In genomic region chr6:70957341-70957940, GRCm38 (mm10) we compare ENCODE assay signal across 13 mouse cellular contexts. TPM values are rescaled to one million over a fixed set of nuclear protein-coding genes. Genes with fewer than 3 reads are reported as not detected.
DNase-seq lines count a peak whose midpoint lies in the region; ATAC-seq and TF ChIP-seq lines count a peak whose summit lies in the region.
"Had no signal": no experiment of that assay in that cellular context is flagged by ENCODE, and none has a peak within 500 bp of the region (broad histone marks: within the 10 kb centered on the region; RNA-seq: fewer than 3 reads in every experiment).

No protein-coding gene starts in this region.

- no peak for TF ChIP-seq EP300 in heart, postnatal 0 days (IDR thresholded peaks at IDR 0.05; ENCODE audit: low read depth)

- H3K36me3 ChIP-seq in heart, postnatal 0 days (replicated peaks; ENCODE audit: control insufficient read depth, insufficient read depth, low read length): no peaks in the 10 kb centered on the region
- no peaks in the 10 kb centered on the region for H3K36me3 ChIP-seq in embryonic facial prominence, embryonic 12.5 days
- no peaks in the 10 kb centered on the region for H3K36me3 ChIP-seq in hindbrain, embryonic 15.5 days
- H3K36me3 ChIP-seq in midbrain, embryonic 16.5 days (ENCODE audit: control insufficient read depth, insufficient read depth, low read length): no peaks in the 10 kb centered on the region

- H3K9ac ChIP-seq in heart, postnatal 0 days (replicated peaks; ENCODE audit: low read depth, low read length): no peak overlapping the region
- H3K9ac ChIP-seq in embryonic facial prominence, embryonic 12.5 days: no peak overlapping the region
- no peak overlapping the region for H3K9ac ChIP-seq in hindbrain, embryonic 15.5 days
- no peak overlapping the region for H3K9ac ChIP-seq in midbrain, embryonic 16.5 days (ENCODE audit: low read depth, low read length)

- no peak overlapping the region for H3K4me2 ChIP-seq in heart, postnatal 0 days (ENCODE audit: low read depth, low read length)
- peak overlapping the region; percentile 89; the same call in 1 of the 2 replicates for H3K4me2 ChIP-seq in embryonic facial prominence, embryonic 12.5 days (replicated peaks)
- H3K4me2 ChIP-seq in hindbrain, embryonic 15.5 days: peak overlapping the region; percentile 80
- peak overlapping the region; percentile 94 for H3K4me2 ChIP-seq in midbrain, embryonic 16.5 days (ENCODE audit: low read length)

- H3K27ac ChIP-seq in heart, postnatal 0 days (ENCODE audit: low read depth): no peak overlapping the region
- H3K27ac ChIP-seq in embryonic facial prominence, embryonic 12.5 days: no peak overlapping the region
- no peak overlapping the region for H3K27ac ChIP-seq in hindbrain, embryonic 15.5 days (replicated peaks)
- no peak overlapping the region for H3K27ac ChIP-seq in midbrain, embryonic 16.5 days (ENCODE audit: low read length)
- H3K27ac ChIP-seq in left cerebral cortex, adult 2 months: no peak overlapping the region

- no peak for DNase-seq in heart, postnatal 0 days (ENCODE audit: low spot score)
- no peak for DNase-seq in heart, adult 11 months
- DNase-seq in layer of hippocampus, postnatal 10 days (ENCODE audit: low spot score in 2 of 2): no peak
- no peak for DNase-seq in left cerebral cortex, adult 2 months (ENCODE audit: extremely low spot score in 1 of 2, low spot score in 2 of 2)
- DNase-seq in c-Kit-positive CD71-positive TER-119-positive erythroid progenitor cells, embryonic 14.5 days (ENCODE audit: low spot score): no peak

- TF ChIP-seq CTCF in heart, postnatal 0 days (IDR thresholded peaks at IDR 0.05; ENCODE audit: low read depth): no peak
- no peak for TF ChIP-seq CTCF in left cerebral cortex, adult 2 months (IDR thresholded peaks at IDR 0.05)

- peaks cover 6% of the 10 kb centered on the region; the same call in 1 of the 2 replicates for H3K4me1 ChIP-seq in heart, postnatal 0 days (ENCODE audit: control insufficient read depth, insufficient read depth)
- peaks cover 10% of the 10 kb centered on the region for H3K4me1 ChIP-seq in embryonic facial prominence, embryonic 12.5 days
- H3K4me1 ChIP-seq in hindbrain, embryonic 15.5 days (replicated peaks): peaks cover 13% of the 10 kb centered on the region
- peaks cover 10% of the 10 kb centered on the region for H3K4me1 ChIP-seq in midbrain, embryonic 16.5 days (ENCODE audit: control insufficient read depth, insufficient read depth, low read length)

- H3K27me3 ChIP-seq in heart, postnatal 0 days (ENCODE audit: control insufficient read depth, insufficient read depth, low read length): peaks cover 87% of the 10 kb centered on the region
- peaks cover 65% of the 10 kb centered on the region for H3K27me3 ChIP-seq in embryonic facial prominence, embryonic 12.5 days
- peaks cover 66% of the 10 kb centered on the region for H3K27me3 ChIP-seq in hindbrain, embryonic 15.5 days
- peaks cover 53% of the 10 kb centered on the region for H3K27me3 ChIP-seq in midbrain, embryonic 16.5 days (ENCODE audit: control insufficient read depth, insufficient read depth, low read depth, low read length)

- intact Hi-C loops in left cerebral cortex, adult 2 months (cut with DNase I): loop anchor here (2.0 kb wide), 1 partner anchor 167 kb away; no protein-coding TSS in a partner anchor

- no peak for ATAC-seq in heart, postnatal 0 days (ENCODE audit: insufficient read depth, low read depth)
- ATAC-seq in embryonic facial prominence, embryonic 12.5 days (ENCODE audit: insufficient number of reproducible peaks, insufficient read depth, low FRiP score, low TSS enrichment): no peak
- no peak for ATAC-seq in hindbrain, embryonic 15.5 days (ENCODE audit: low FRiP score, low read depth)
- peak; percentile 13; the same call in 1 of the 2 replicates for ATAC-seq in midbrain, embryonic 16.5 days

- 14% methylated on average over 7 of the region's 7 CpGs for WGBS in heart, postnatal 0 days
- 9% methylated on average over 7 of the region's 7 CpGs for WGBS in embryonic facial prominence, embryonic 12.5 days
- 11% methylated on average over 7 of the region's 7 CpGs for WGBS in hindbrain, embryonic 15.5 days
- WGBS in midbrain, embryonic 16.5 days: 9% methylated on average over 7 of the region's 7 CpGs

- H3K4me3 ChIP-seq in heart, postnatal 0 days (ENCODE audit: low read depth, low read length): peak overlapping the region; percentile 36
- H3K4me3 ChIP-seq in embryonic facial prominence, embryonic 12.5 days: peak overlapping the region; percentile 46
- peak overlapping the region; percentile 40 for H3K4me3 ChIP-seq in hindbrain, embryonic 15.5 days
- no peak overlapping the region for H3K4me3 ChIP-seq in midbrain, embryonic 16.5 days (ENCODE audit: low read depth, low read length)
- H3K4me3 ChIP-seq in left cerebral cortex, adult 2 months: no peak overlapping the region

- H3K9me3 ChIP-seq in heart, postnatal 0 days (replicated peaks; ENCODE audit: control insufficient read depth, low read length): no peaks in the 10 kb centered on the region
- H3K9me3 ChIP-seq in embryonic facial prominence, embryonic 12.5 days: no peaks in the 10 kb centered on the region
- H3K9me3 ChIP-seq in hindbrain, embryonic 15.5 days: no peaks in the 10 kb centered on the region
- H3K9me3 ChIP-seq in midbrain, embryonic 16.5 days (replicated peaks; ENCODE audit: control insufficient read depth, low read length, poor library complexity, severe bottlenecking): no peaks in the 10 kb centered on the region

RNA-seq across cellular contexts. Expression of gene Foxi3, which starts 1.1 kb away (rescaled TPM):
- total RNA-seq in heart, postnatal 0 days (2014; rRNA removed; ENCODE audit: low replicate concordance): not detected in 2 replicates
- not detected in 2 replicates for polyA plus RNA-seq in heart, postnatal 0 days (2015; fragmentation: Nextera tagmentation; extraction: Ambion mirVana)
- 1.3 and 1.7 TPM in 2 replicates for polyA plus RNA-seq in embryonic facial prominence, embryonic 12.5 days (2016; fragmentation: Nextera tagmentation; extraction: Ambion mirVana)
- polyA plus RNA-seq in hindbrain, embryonic 15.5 days (2015; fragmentation: Nextera tagmentation; extraction: Ambion mirVana): not detected in 2 replicates
- not detected in 2 replicates for polyA plus RNA-seq in midbrain, embryonic 16.5 days (2015; fragmentation: Nextera tagmentation; extraction: Ambion mirVana)
- total RNA-seq in layer of hippocampus, postnatal 10 days (2021): not detected
- not detected for total RNA-seq in left cerebral cortex, adult 2 months (2021)
- total RNA-seq: gastrocnemius, adult 8-10 months; left cerebral cortex, postnatal 25 days had no signal
- polyA plus RNA-seq: intestine, embryonic 14.5 days; stomach, embryonic 16.5 days had no signal

RNA-seq across cellular contexts. Expression of gene Tex37, which starts 38.7 kb away (rescaled TPM):
- not detected in 2 replicates for total RNA-seq in heart, postnatal 0 days (2014; rRNA removed; ENCODE audit: low replicate concordance)
- polyA plus RNA-seq in heart, postnatal 0 days (2015; fragmentation: Nextera tagmentation; extraction: Ambion mirVana): not detected in 2 replicates
- not detected in 2 replicates for polyA plus RNA-seq in embryonic facial prominence, embryonic 12.5 days (2016; fragmentation: Nextera tagmentation; extraction: Ambion mirVana)
- not detected in 2 replicates for polyA plus RNA-seq in hindbrain, embryonic 15.5 days (2015; fragmentation: Nextera tagmentation; extraction: Ambion mirVana)
- not detected in 2 replicates for polyA plus RNA-seq in midbrain, embryonic 16.5 days (2015; fragmentation: Nextera tagmentation; extraction: Ambion mirVana)
- not detected for total RNA-seq in layer of hippocampus, postnatal 10 days (2021)
- not detected for total RNA-seq in left cerebral cortex, adult 2 months (2021)
- total RNA-seq: gastrocnemius, adult 8-10 months; left cerebral cortex, postnatal 25 days had no signal
- polyA plus RNA-seq: brain, embryonic 14.5 days; intestine, embryonic 14.5 days; stomach, embryonic 16.5 days had no signal

Comparison
In these comparisons a context has a peak if more than half of its experiments do, and no peak if none do; other contexts are left out.
1. H3K4me3 ChIP-seq: peak in heart, postnatal 0 days (single experiment), embryonic facial prominence, embryonic 12.5 days (single experiment) and hindbrain, embryonic 15.5 days (single experiment); none in midbrain, embryonic 16.5 days (single experiment) and left cerebral cortex, adult 2 months (single experiment).